Mouse (Mus musculus): Measurements from ENCODE around the gene Bicc1. TPM values are rescaled to one million over a fixed set of nuclear protein-coding genes. Genes with fewer than 3 reads are reported as not detected.

Bicc1 gene
- 6.2 and 6.3 TPM in 2 replicates for polyA plus RNA-seq (2015; fragmentation: Nextera tagmentation; extraction: Ambion mirVana)

GRCm38 (mm10) chr10:71159676-71160235 lies at the start of gene Bicc1:
Bicc1 (minus strand) TSS chr10:71159700.
- peak within 1 kb of the TSS; percentile 31; the same call in 1 of the 2 replicates for H3K27ac ChIP-seq
- WGBS, result 2% methylated on average over 35 of the region's 69 CpGs
- H3K4me2 ChIP-seq, result peak within 1 kb of the TSS; percentile 96
- H3K9me3 ChIP-seq, result no peaks in the 10 kb centered on the region
- H3K36me3 ChIP-seq (replicated peaks), result no peaks in the 10 kb centered on the region
- peak within 1 kb of the TSS; percentile 67 for H3K9ac ChIP-seq
- peak; percentile 91 for ATAC-seq (replicated peaks)
- H3K4me1 ChIP-seq, result peaks cover 14% of the 10 kb centered on the region; the same call in 1 of the 2 replicates
- H3K4me3 ChIP-seq, result peak within 1 kb of the TSS; percentile 63
- 0 out of 2 replicates have a peak, but pooled peaks cover 5% of the 10 kb centered on the region for H3K27me3 ChIP-seq (replicated peaks)

GRCm38 (mm10) chr10:71201512-71201911 lies 42.0 kb upstream of the Bicc1 start:
- no peak overlapping the region for H3K9ac ChIP-seq
- no peaks in the 10 kb centered on the region for H3K27me3 ChIP-seq (replicated peaks)
- WGBS, result 87% methylated on average over 2 of the region's 2 CpGs
- ATAC-seq (replicated peaks), result no peak
- no peaks in the 10 kb centered on the region for H3K4me1 ChIP-seq
- no peak overlapping the region for H3K4me3 ChIP-seq
- H3K4me2 ChIP-seq, result no peak overlapping the region
- no peak overlapping the region for H3K27ac ChIP-seq
- H3K36me3 ChIP-seq (replicated peaks), result no peaks in the 10 kb centered on the region
- H3K9me3 ChIP-seq, result no peaks in the 10 kb centered on the region

- no peak overlapping the region for H3K27ac ChIP-seq
- no peak overlapping the region for H3K4me3 ChIP-seq
- H3K4me1 ChIP-seq, result no peaks in the 10 kb centered on the region
- H3K36me3 ChIP-seq (replicated peaks), result no peaks in the 10 kb centered on the region
- no peak overlapping the region for H3K9ac ChIP-seq
- H3K4me2 ChIP-seq, result no peak overlapping the region
- no peaks in the 10 kb centered on the region for H3K9me3 ChIP-seq
- WGBS, result 55% methylated on average over 5 of the region's 5 CpGs
- no peaks in the 10 kb centered on the region for H3K27me3 ChIP-seq (replicated peaks)
- no peak for ATAC-seq (replicated peaks)
Observed at GRCm38 (mm10) chr10:71200964-71201363, 41.5 kb upstream of the Bicc1 start.

GRCm38 (mm10) chr10:71198676-71199075 lies 39.2 kb upstream of the Bicc1 start:
- WGBS, result 92% methylated on average over 8 of the region's 8 CpGs

GRCm38 (mm10) chr10:71197036-71197785 lies 37.7 kb upstream of the Bicc1 start:
- no peak for ATAC-seq (replicated peaks)
- H3K9ac ChIP-seq, result no peak overlapping the region
- H3K4me2 ChIP-seq, result no peak overlapping the region
- no peaks in the 10 kb centered on the region for H3K36me3 ChIP-seq (replicated peaks)
- no peak overlapping the region for H3K4me3 ChIP-seq
- H3K9me3 ChIP-seq, result no peaks in the 10 kb centered on the region
- no peak overlapping the region for H3K27ac ChIP-seq
- 74% methylated on average over 14 of the region's 14 CpGs for WGBS
- no peaks in the 10 kb centered on the region for H3K27me3 ChIP-seq (replicated peaks)
- H3K4me1 ChIP-seq, result peaks cover 8% of the 10 kb centered on the region; the same call in 1 of the 2 replicates

More at GRCm38 (mm10) chr10:71198676-71199075, 39.2 kb upstream of the Bicc1 start:
- ATAC-seq (replicated peaks), result no peak
- H3K9ac ChIP-seq, result no peak overlapping the region
- no peaks in the 10 kb centered on the region for H3K9me3 ChIP-seq
- no peaks in the 10 kb centered on the region for H3K36me3 ChIP-seq (replicated peaks)
- no peak overlapping the region for H3K4me2 ChIP-seq
- no peaks in the 10 kb centered on the region for H3K27me3 ChIP-seq (replicated peaks)
- no peak overlapping the region for H3K4me3 ChIP-seq
- H3K4me1 ChIP-seq, result peaks cover under 1% of the 10 kb centered on the region; the same call in 1 of the 2 replicates
- H3K27ac ChIP-seq, result no peak overlapping the region

- H3K4me1 ChIP-seq, result peaks cover 8% of the 10 kb centered on the region; the same call in 1 of the 2 replicates
Observed at GRCm38 (mm10) chr10:71195501-71195900, 36.0 kb upstream of the Bicc1 start.

GRCm38 (mm10) chr10:71194713-71195112 lies 35.2 kb upstream of the Bicc1 start:
- WGBS, result 86% methylated on average over 7 of the region's 7 CpGs
- Histone ChIP-seq H3K4me3 (no peak overlapping the region), H3K4me1 (peaks cover 8% of the 10 kb centered on the region; the same call in 1 of the 2 replicates), H3K9ac (no peak overlapping the region), H3K36me3 (replicated peaks) (no peaks in the 10 kb centered on the region), H3K27me3 (replicated peaks) (no peaks in the 10 kb centered on the region), H3K27ac (no peak overlapping the region), H3K9me3 (no peaks in the 10 kb centered on the region), H3K4me2 (no peak overlapping the region)
- no peak for ATAC-seq (replicated peaks)

More at GRCm38 (mm10) chr10:71195501-71195900, 36.0 kb upstream of the Bicc1 start:
- 45% methylated on average over 9 of the region's 9 CpGs for WGBS
- ATAC-seq (replicated peaks), result no peak
- H3K4me2 ChIP-seq, result no peak overlapping the region
- H3K36me3 ChIP-seq (replicated peaks), result no peaks in the 10 kb centered on the region
- no peak overlapping the region for H3K4me3 ChIP-seq
- no peaks in the 10 kb centered on the region for H3K9me3 ChIP-seq
- no peaks in the 10 kb centered on the region for H3K27me3 ChIP-seq (replicated peaks)
- no peak overlapping the region for H3K27ac ChIP-seq
- no peak overlapping the region for H3K9ac ChIP-seq

- ATAC-seq (replicated peaks), result 0 out of 2 replicates have a peak, but pooled peaks have one; percentile 42
- H3K36me3 ChIP-seq (replicated peaks), result no peaks in the 10 kb centered on the region
- no peaks in the 10 kb centered on the region for H3K9me3 ChIP-seq
- no peak overlapping the region for H3K4me2 ChIP-seq
- H3K4me3 ChIP-seq, result no peak overlapping the region
- H3K27ac ChIP-seq, result no peak overlapping the region
- no peak overlapping the region for H3K9ac ChIP-seq
- 36% methylated on average over 7 of the region's 7 CpGs for WGBS
- H3K4me1 ChIP-seq, result peaks cover 8% of the 10 kb centered on the region; the same call in 1 of the 2 replicates
- no peaks in the 10 kb centered on the region for H3K27me3 ChIP-seq (replicated peaks)
Observed at GRCm38 (mm10) chr10:71193319-71193718, 33.8 kb upstream of the Bicc1 start.

GRCm38 (mm10) chr10:71192886-71193285 lies 33.4 kb upstream of the Bicc1 start:
- no peaks in the 10 kb centered on the region for H3K36me3 ChIP-seq (replicated peaks)
- peaks cover 8% of the 10 kb centered on the region; the same call in 1 of the 2 replicates for H3K4me1 ChIP-seq
- H3K27ac ChIP-seq, result no peak overlapping the region
- H3K9ac ChIP-seq, result no peak overlapping the region
- WGBS, result 76% methylated on average over 11 of the region's 11 CpGs
- H3K4me3 ChIP-seq, result no peak overlapping the region
- no peaks in the 10 kb centered on the region for H3K27me3 ChIP-seq (replicated peaks)
- ATAC-seq (replicated peaks), result no peak
- no peaks in the 10 kb centered on the region for H3K9me3 ChIP-seq
- H3K4me2 ChIP-seq, result no peak overlapping the region

- Histone ChIP-seq H3K9ac (no peak overlapping the region), H3K4me2 (no peak overlapping the region), H3K4me3 (no peak overlapping the region), H3K27ac (no peak overlapping the region), H3K36me3 (replicated peaks) (no peaks in the 10 kb centered on the region), H3K9me3 (no peaks in the 10 kb centered on the region), H3K4me1 (peaks cover 7% of the 10 kb centered on the region; the same call in 1 of the 2 replicates), H3K27me3 (replicated peaks) (no peaks in the 10 kb centered on the region)
- ATAC-seq (replicated peaks), result no peak
- 86% methylated on average over 4 of the region's 4 CpGs for WGBS
Observed at GRCm38 (mm10) chr10:71188681-71189080, 29.2 kb upstream of the Bicc1 start.

GRCm38 (mm10) chr10:71185059-71185458 lies 25.6 kb upstream of the Bicc1 start:
- H3K4me3 ChIP-seq, result no peak overlapping the region
- no peaks in the 10 kb centered on the region for H3K4me1 ChIP-seq
- H3K4me2 ChIP-seq, result no peak overlapping the region
- no peak for ATAC-seq (replicated peaks)
- no peak overlapping the region for H3K27ac ChIP-seq
- no peaks in the 10 kb centered on the region for H3K9me3 ChIP-seq
- H3K36me3 ChIP-seq (replicated peaks), result no peaks in the 10 kb centered on the region
- H3K27me3 ChIP-seq (replicated peaks), result no peaks in the 10 kb centered on the region
- WGBS, result 89% methylated on average over 7 of the region's 7 CpGs
- H3K9ac ChIP-seq, result no peak overlapping the region

GRCm38 (mm10) chr10:71183339-71184031 lies 24.0 kb upstream of the Bicc1 start:
- WGBS, result 62% methylated on average over 7 of the region's 7 CpGs

More at GRCm38 (mm10) chr10:71183339-71184031, 24.0 kb upstream of the Bicc1 start:
- Histone ChIP-seq H3K27me3 (replicated peaks) (no peaks in the 10 kb centered on the region), H3K4me1 (no peaks in the 10 kb centered on the region), H3K9me3 (no peaks in the 10 kb centered on the region), H3K36me3 (replicated peaks) (no peaks in the 10 kb centered on the region), H3K27ac (no peak overlapping the region), H3K9ac (no peak overlapping the region), H3K4me3 (no peak overlapping the region), H3K4me2 (no peak overlapping the region)
- no peak for ATAC-seq (replicated peaks)
